8 mouse cellular contexts compared by ENCODE assay signal in genomic region chr12:109436367-109436807, GRCm38 (mm10). TPM values are rescaled to one million over a fixed set of nuclear protein-coding genes. Genes with fewer than 3 reads are reported as not detected.
DNase-seq lines count a peak whose midpoint lies in the region; ATAC-seq and TF ChIP-seq lines count a peak whose summit lies in the region.

No protein-coding gene starts in this region.

- 13% methylated on average over 10 of the region's 10 CpGs for WGBS in midbrain, embryonic 16.5 days

- peak; percentile 53 for TF ChIP-seq CTCF in layer of hippocampus, adult 2 months (conservative IDR thresholded peaks at IDR 0.05)

- no peak overlapping the region for H3K9ac ChIP-seq in midbrain, embryonic 16.5 days (ENCODE audit: low read depth, low read length)

- no peak for DNase-seq in layer of hippocampus, adult 2 months (ENCODE audit: low spot score in 2 of 2)
- DNase-seq in layer of hippocampus, postnatal 36 days = no peak
- peak; percentile 32 for DNase-seq in c-Kit-positive CD71-positive TER-119-negative erythroid progenitor cells, embryonic 14.5 days (ENCODE audit: low read depth)
- peak; percentile 53 to 73 for DNase-seq in gastrocnemius, postnatal 4 days (ENCODE audit: low spot score in 2 of 2)
- peak; percentile 72 to 82 for DNase-seq in kidney, postnatal 4 days
- DNase-seq in right cerebral cortex, postnatal 4 days = no peak
- no peak for DNase-seq in left cerebral cortex, adult 18-20 months (ENCODE audit: low spot score in 2 of 2)

- ATAC-seq in midbrain, embryonic 16.5 days = peak; percentile 38; the same call in 1 of the 2 replicates

- no peak overlapping the region for H3K27ac ChIP-seq in layer of hippocampus, adult 2 months
- H3K27ac ChIP-seq in midbrain, embryonic 16.5 days (ENCODE audit: low read length) = no peak overlapping the region

- peaks cover 8% of the 10 kb centered on the region; the same call in 1 of the 2 replicates for H3K27me3 ChIP-seq in midbrain, embryonic 16.5 days (ENCODE audit: control insufficient read depth, insufficient read depth, low read depth, low read length)

- H3K36me3 ChIP-seq in midbrain, embryonic 16.5 days (ENCODE audit: control insufficient read depth, insufficient read depth, low read length) = no peaks in the 10 kb centered on the region

- H3K4me2 ChIP-seq in midbrain, embryonic 16.5 days (ENCODE audit: low read length) = no peak overlapping the region

- H3K9me3 ChIP-seq in midbrain, embryonic 16.5 days (replicated peaks; ENCODE audit: control insufficient read depth, low read length, poor library complexity, severe bottlenecking) = no peaks in the 10 kb centered on the region

- no peak overlapping the region for H3K4me3 ChIP-seq in layer of hippocampus, adult 2 months
- H3K4me3 ChIP-seq in midbrain, embryonic 16.5 days (ENCODE audit: low read depth, low read length) = no peak overlapping the region

- H3K4me1 ChIP-seq in midbrain, embryonic 16.5 days (ENCODE audit: control insufficient read depth, insufficient read depth, low read length) = peaks cover 7% of the 10 kb centered on the region; the same call in 1 of the 2 replicates

RNA-seq across cellular contexts. Expression of gene Dlk1, which starts 16.2 kb away (rescaled TPM):
- 1 to 10 TPM; 4.8 to 5.0 TPM for total RNA-seq in layer of hippocampus, adult 2 months (2021)
- total RNA-seq in layer of hippocampus, postnatal 36 days (2021) = 1 to 10 TPM; 3.5 to 5.5 TPM
- 1,000 to 10,000 TPM; 4,057 to 4,187 TPM for total RNA-seq in gastrocnemius, postnatal 4 days (2021)
- polyA plus RNA-seq in midbrain, embryonic 16.5 days (2015; fragmentation: Nextera tagmentation; extraction: Ambion mirVana) = 50.4 and 66.0 TPM in 2 replicates
- 1 to 10 TPM; 4.7 to 7.5 TPM for total RNA-seq in left cerebral cortex, adult 18-20 months (2021)

Comparison
In these comparisons a context has a peak if more than half of its experiments do, and no peak if none do; other contexts are left out.
1. DNase-seq: peak in c-Kit-positive CD71-positive TER-119-negative erythroid progenitor cells, embryonic 14.5 days (single experiment), gastrocnemius, postnatal 4 days (2 of 2) and kidney, postnatal 4 days (2 of 2); none in layer of hippocampus, adult 2 months (0 of 2), layer of hippocampus, postnatal 36 days (0 of 2), right cerebral cortex, postnatal 4 days (single experiment) and left cerebral cortex, adult 18-20 months (0 of 2).
2. RNA of gene Dlk1, which starts 16.2 kb away (total RNA-seq): 4,057 to 4,187 TPM in gastrocnemius, postnatal 4 days; 4.7 to 7.5 TPM in left cerebral cortex, adult 18-20 months, 3.5 to 5.5 TPM in layer of hippocampus, postnatal 36 days and 4.8 to 5.0 TPM in layer of hippocampus, adult 2 months; every median in the first group is over 100 times any median in the second.